Mouse (Mus musculus): ENCODE results near the gene Olfr913.

DNA sequence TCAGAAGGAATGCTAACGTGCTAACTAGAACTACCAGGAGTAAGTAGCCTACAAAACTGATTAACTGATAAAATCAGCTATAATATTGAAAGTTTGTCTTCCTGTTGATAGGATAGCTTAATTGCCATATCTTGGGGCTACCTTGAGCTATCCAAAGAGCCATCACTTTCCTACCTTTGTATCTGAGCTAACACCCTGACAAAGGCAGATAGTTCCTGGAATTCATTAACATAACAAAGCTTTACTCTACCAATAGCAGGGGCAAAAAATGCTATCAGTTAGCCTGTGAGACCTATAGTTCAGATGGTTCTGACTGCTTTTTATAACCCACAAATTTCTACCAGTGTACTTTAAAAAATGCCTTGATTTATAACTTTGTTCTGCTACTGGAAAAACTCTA lies 1.5 kb upstream of the Olfr913 start:
- TF ChIP-seq CTCF (IDR thresholded peaks at IDR 0.05): no peak
- TF ChIP-seq EP300 (IDR thresholded peaks at IDR 0.05; ENCODE audit: insufficient read depth, low read depth, low read length): no peak

Measured in heart, adult 2 months (tissue).